Mouse (Mus musculus) left cerebral cortex, postnatal 25 days (tissue): ENCODE measurements around the gene Vac14. TPM values are rescaled to one million over a fixed set of nuclear protein-coding genes. Genes with fewer than 3 reads are reported as not detected.
"Not testable (repeated sequence)": the region's sequence is repeated elsewhere in the genome, so short reads cannot be mapped to it uniquely, and the experiment has no call there.

Experiments used
- DNase-seq, 2 experiments: peaks; one replicate each; pipeline ENCODE4 v3.0.0; 2022; ENCODE audit warnings: low spot score in 2 of 2, mixed read lengths in 1 of 2
- intact Hi-C: fragments of 180-260 bp; cut with DNase I; formaldehyde crosslinking; loops from one replicate; pipeline ENCODE4 v1.15.1; 2025
- total RNA-seq, 2 experiments: library from RNA; stranded (reverse); gene quantifications; 2 replicates each; pipeline ENCODE4 v1.2.3; 2021

Gene Vac14
- total RNA-seq, 2 experiments from 2014 or later = 21.0 to 23.4 TPM

GRCm38 (mm10) chr8:110644901-110645300 is 26.5 kb downstream of the Vac14 start:
- DNase-seq = no peak
- intact Hi-C loops = loop anchor here (10.0 kb wide), 1 partner anchor 200 kb away; the partner anchor contains the start of genes Cog4 and Sf3b3

- no peak for DNase-seq
- intact Hi-C loops = loop anchor here (10.0 kb wide), 1 partner anchor 199 kb away; the partner anchor contains the start of genes Cog4 and Sf3b3
These were observed 27.0 kb downstream of the Vac14 start for GRCm38 (mm10) chr8:110645340-110645739.

GRCm38 (mm10) chr8:110646064-110646463 is 27.7 kb downstream of the Vac14 start:
- peak; percentile 73 to 78 for DNase-seq
- intact Hi-C loops = loop anchor here (1.0 to 10.0 kb wide), 2 partner anchors 81 to 199 kb away; partner anchors contain the start of genes Cog4 and Sf3b3

- intact Hi-C loops = loop anchor here (10.0 kb wide), 1 partner anchor 196 kb away; the partner anchor contains the start of genes Cog4 and Sf3b3
- DNase-seq = no peak
These were observed 30.2 kb downstream of the Vac14 start for GRCm38 (mm10) chr8:110648577-110648976.

GRCm38 (mm10) chr8:110649286-110649685 is 30.9 kb downstream of the Vac14 start:
- intact Hi-C loops = loop anchor here (10.0 kb wide), 1 partner anchor 196 kb away; the partner anchor contains the start of genes Cog4 and Sf3b3
- DNase-seq = no peak

- DNase-seq = peak in 1 of 2 experiments; percentile 28
- intact Hi-C loops = no loop called here
These were observed 32.5 kb downstream of the Vac14 start for GRCm38 (mm10) chr8:110650838-110651237.

GRCm38 (mm10) chr8:110651847-110652246 is 33.5 kb downstream of the Vac14 start:
- intact Hi-C loops = no loop called here
- DNase-seq = peak in 1 of 2 experiments; percentile 19

- intact Hi-C loops = no loop called here
- DNase-seq = peak in 1 of 2 experiments; percentile 45
These were observed 36.0 kb downstream of the Vac14 start for GRCm38 (mm10) chr8:110654075-110655060.

- intact Hi-C loops = no loop called here
- no peak for DNase-seq
These were observed 37.4 kb downstream of the Vac14 start for GRCm38 (mm10) chr8:110655827-110656226.

GRCm38 (mm10) chr8:110657661-110658060 is 39.3 kb downstream of the Vac14 start:
- no peak for DNase-seq
- intact Hi-C loops = no loop called here

GRCm38 (mm10) chr8:110660121-110660520 is 41.7 kb downstream of the Vac14 start:
- intact Hi-C loops = no loop called here
- DNase-seq = no peak

- no peak for DNase-seq
- intact Hi-C loops = no loop called here
These were observed 44.2 kb downstream of the Vac14 start for GRCm38 (mm10) chr8:110662545-110662944.

- no peak for DNase-seq
These were observed 44.8 kb downstream of the Vac14 start for GRCm38 (mm10) chr8:110663015-110663742.

GRCm38 (mm10) chr8:110664202-110664896 is 46.0 kb downstream of the Vac14 start:
- intact Hi-C loops = loop anchor here (2.0 kb wide), 1 partner anchor 54 kb away; no protein-coding TSS in a partner anchor
- peak; percentile 48 to 84 for DNase-seq

More at GRCm38 (mm10) chr8:110663015-110663742, 44.8 kb downstream of the Vac14 start:
- intact Hi-C loops = no loop called here

- no peak for DNase-seq
- intact Hi-C loops = loop anchor here (2.0 kb wide), 1 partner anchor 54 kb away; no protein-coding TSS in a partner anchor
These were observed 46.6 kb downstream of the Vac14 start for GRCm38 (mm10) chr8:110665000-110665399.

GRCm38 (mm10) chr8:110667590-110668177 is 49.3 kb downstream of the Vac14 start:
- intact Hi-C loops, DNase-seq: not testable (repeated sequence)

GRCm38 (mm10) chr8:110669932-110670628 is 51.7 kb downstream of the Vac14 start:
- no peak for DNase-seq
- intact Hi-C loops = no loop called here

- peak in 1 of 2 experiments; percentile 84 for DNase-seq
- intact Hi-C loops = no loop called here
These were observed 52.9 kb downstream of the Vac14 start for GRCm38 (mm10) chr8:110671309-110671708.
